Mouse (Mus musculus) kidney, adult 9 months (tissue): ENCODE measurements around the gene Tmc8.
"Not testable (repeated sequence)": the region's sequence is repeated elsewhere in the genome, so short reads cannot be mapped to it uniquely, and the experiment has no call there.

Source experiments
- DNase-seq: peaks from one replicate; pipeline ENCODE4 v3.0.0; 2022

Gene Tmc8

GRCm38 (mm10) chr11:117797511-117798159 lies 15.8 kb downstream of the Tmc8 start, which contains the start of gene 6030468B19Rik:
6030468B19Rik (plus strand) TSS chr11:117797660.
- no peak for DNase-seq

- no peak for DNase-seq
Observed at GRCm38 (mm10) chr11:117798160-117798541, 16.3 kb downstream of the Tmc8 start.

- DNase-seq, result no peak
Observed at GRCm38 (mm10) chr11:117799174-117799573, 17.3 kb downstream of the Tmc8 start.

- no peak for DNase-seq
Observed at GRCm38 (mm10) chr11:117800038-117800437, 18.2 kb downstream of the Tmc8 start.

- DNase-seq, result no peak
Observed at GRCm38 (mm10) chr11:117801650-117802049, 19.8 kb downstream of the Tmc8 start.

- DNase-seq, result no peak
Observed at GRCm38 (mm10) chr11:117803166-117803688, 21.4 kb downstream of the Tmc8 start.

- DNase-seq, result no peak
Observed at GRCm38 (mm10) chr11:117806781-117807180, 24.9 kb downstream of the Tmc8 start.

GRCm38 (mm10) chr11:117809407-117810311 lies 27.8 kb downstream of the Tmc8 start, which contains the start of the genes Gm20708 and Syngr2:
Gm20708 (plus strand) TSS chr11:117809668.
Syngr2 (plus strand) TSS chr11:117809668.
- peak; percentile 75 for DNase-seq

- peak; percentile 94 for DNase-seq
Observed at GRCm38 (mm10) chr11:117810401-117811046, 28.6 kb downstream of the Tmc8 start.

- DNase-seq, result no peak
Observed at GRCm38 (mm10) chr11:117813867-117814266, 32.0 kb downstream of the Tmc8 start.

- no peak for DNase-seq
Observed at GRCm38 (mm10) chr11:117814704-117815366, 33.0 kb downstream of the Tmc8 start.

- not testable (repeated sequence) for DNase-seq
Observed at GRCm38 (mm10) chr11:117815850-117816249, 34.0 kb downstream of the Tmc8 start.

GRCm38 (mm10) chr11:117816389-117816996 lies 34.6 kb downstream of the Tmc8 start:
- DNase-seq, result no peak

- DNase-seq, result no peak
Observed at GRCm38 (mm10) chr11:117819095-117819494, 37.2 kb downstream of the Tmc8 start.

GRCm38 (mm10) chr11:117820173-117820572 lies 38.3 kb downstream of the Tmc8 start:
- no peak for DNase-seq

- no peak for DNase-seq
Observed at GRCm38 (mm10) chr11:117821868-117822267, 40.0 kb downstream of the Tmc8 start.

- DNase-seq, result no peak
Observed at GRCm38 (mm10) chr11:117822728-117823241, 40.9 kb downstream of the Tmc8 start.

- DNase-seq, result peak; percentile 14
Observed at GRCm38 (mm10) chr11:117823411-117823810, 41.5 kb downstream of the Tmc8 start.

- DNase-seq, result peak; percentile 89
Observed at GRCm38 (mm10) chr11:117824060-117824969, 42.4 kb downstream of the Tmc8 start.

GRCm38 (mm10) chr11:117825333-117826101 lies 43.6 kb downstream of the Tmc8 start, which contains the start of the genes Afmid and Tk1:
Afmid (plus strand) TSS chr11:117825924.
Tk1 (minus strand) TSS chr11:117826092.
- peak; percentile 90 for DNase-seq
